Mouse (Mus musculus) ES-Bruce4 (cell line): ENCODE results near the gene Cfap36.

ENCODE experiments used
- CTCF ChIP-seq: IDR thresholded peaks from one replicate; pipeline ENCODE4 v1.8.1; 2011; ENCODE audit warnings: low read depth, low read length
- POLR2A ChIP-seq: IDR thresholded peaks from one replicate; pipeline ENCODE4 v1.8.1; 2011; ENCODE audit warnings: low read length; ENCODE audit not compliant: insufficient read depth

GRCm38 (mm10) chr11:29222310-29222709 is 24.9 kb downstream of the Cfap36 start:
- TF ChIP-seq CTCF (no peak), POLR2A (no peak)
